Mouse (Mus musculus): ENCODE data around the gene Plb1. TPM values are rescaled to one million over a fixed set of nuclear protein-coding genes. Genes with fewer than 3 reads are reported as not detected.
A peak's percentile ranks its signal among the peaks of the same experiment; 100 is the strongest.

Plb1 gene
- polyA plus RNA-seq, 1 experiment from 2014 or later: 10.7 TPM

DNA sequence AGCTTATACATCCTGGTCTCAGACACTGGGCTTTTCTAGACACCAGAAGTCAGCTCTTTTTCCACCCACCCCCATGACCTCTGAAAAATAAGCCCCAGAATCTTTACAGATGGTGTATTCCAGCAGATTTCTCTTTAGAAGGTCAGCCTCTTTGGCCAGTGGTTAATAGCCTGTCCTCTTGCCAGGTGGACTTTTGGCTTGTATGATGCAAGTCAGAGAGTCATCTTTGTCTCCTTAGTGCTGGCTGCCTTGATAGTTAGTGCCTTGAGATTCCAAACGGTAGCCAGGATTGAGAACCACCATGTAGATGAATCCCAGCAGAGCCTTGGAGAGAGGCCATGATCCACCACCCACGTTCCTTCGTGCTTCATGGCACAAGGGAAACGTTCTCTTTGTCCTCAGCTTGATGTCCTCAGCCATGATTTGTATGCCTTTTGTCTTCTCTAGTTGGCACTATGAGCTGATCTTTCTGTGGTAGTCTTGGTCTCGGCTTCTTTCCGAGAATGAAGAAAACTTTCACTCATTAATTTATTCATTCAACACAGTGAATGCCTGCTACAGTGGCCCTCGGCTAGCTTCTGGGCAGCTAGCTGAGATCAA is 10.9 kb downstream of the Plb1 start:
- DNase-seq (ENCODE audit: low spot score): no peak

GRCm38 (mm10) chr5:32245385-32245784 is 12.9 kb downstream of the Plb1 start:
- no peak for DNase-seq (ENCODE audit: low spot score)

- DNase-seq (ENCODE audit: low spot score): no peak
Observed at GRCm38 (mm10) chr5:32260751-32261150, 28.2 kb downstream of the Plb1 start.

- DNase-seq (ENCODE audit: low spot score): no peak
Observed at GRCm38 (mm10) chr5:32261251-32261650, 28.7 kb downstream of the Plb1 start.

DNA sequence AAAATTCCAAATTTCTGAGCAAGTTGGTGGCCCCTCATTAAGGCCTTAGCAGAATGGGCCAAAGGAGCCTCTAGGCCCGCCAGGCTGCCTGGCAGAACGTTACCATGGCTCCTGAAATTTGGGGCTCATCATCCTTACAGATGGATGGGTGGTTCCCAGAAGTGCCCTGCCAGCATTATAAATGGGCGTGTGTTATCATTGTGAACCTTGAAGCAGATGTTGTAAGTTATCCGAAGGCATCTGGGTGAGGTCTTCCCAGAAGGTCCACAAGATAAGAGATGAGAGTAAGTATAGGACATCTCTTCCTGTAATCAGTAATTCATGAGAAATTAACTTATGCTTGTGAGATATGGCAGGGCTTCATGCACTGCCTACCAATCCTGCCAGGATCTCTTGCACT is 30.0 kb downstream of the Plb1 start:
- DNase-seq (ENCODE audit: low spot score): no peak

DNA sequence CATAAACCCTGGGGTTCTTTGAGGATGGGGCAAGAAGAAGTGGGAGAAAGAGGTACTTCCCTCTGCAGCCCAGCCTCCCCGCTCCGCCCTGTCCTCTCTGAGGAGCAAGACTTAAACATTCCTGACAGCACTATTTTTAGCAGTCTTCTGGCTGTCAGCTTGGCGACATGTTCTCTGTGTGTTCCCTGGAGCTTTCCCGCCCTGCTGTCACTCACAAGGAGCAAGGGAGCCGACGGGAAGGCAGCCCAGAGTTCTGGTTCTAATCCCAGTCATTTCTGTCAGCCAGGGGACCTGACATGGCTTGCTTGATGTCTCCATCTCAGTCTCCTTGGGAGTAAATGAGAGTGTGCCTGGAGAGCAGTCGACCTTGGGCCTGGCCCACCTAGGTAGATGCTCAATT is 40.0 kb downstream of the Plb1 start:
- DNase-seq (ENCODE audit: low spot score): no peak

DNA sequence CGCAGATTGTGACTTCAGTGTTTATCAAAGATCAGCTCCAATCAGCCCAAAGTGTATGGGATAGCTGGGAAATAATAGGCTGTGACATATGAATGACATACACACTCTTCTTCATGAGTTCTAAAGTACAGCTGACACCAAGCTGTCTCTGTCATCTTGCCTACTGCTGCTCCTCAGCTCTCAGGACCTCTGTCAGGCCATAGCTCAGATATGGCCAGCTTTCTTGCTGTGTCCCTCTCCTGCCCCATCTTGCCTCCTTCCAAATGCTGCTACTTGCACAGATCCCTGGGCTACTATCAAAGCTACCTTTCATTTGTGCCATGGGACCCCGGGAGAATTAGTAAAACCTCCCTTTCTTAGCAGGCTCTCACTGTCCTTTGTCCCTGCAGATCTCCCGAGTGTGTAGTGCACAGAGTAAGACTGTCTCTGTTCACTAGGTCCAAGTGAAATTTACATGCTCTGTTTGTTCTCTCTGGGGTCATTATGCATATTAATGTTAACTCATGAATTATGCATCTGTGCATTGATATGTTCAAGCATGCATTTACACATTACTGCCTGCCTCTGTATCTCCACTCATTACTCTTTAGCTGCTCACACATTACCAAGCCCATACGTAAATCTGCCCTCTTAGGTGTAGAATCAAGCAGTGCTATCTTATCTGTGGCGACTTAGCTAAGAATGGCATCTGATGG is 45.6 kb downstream of the Plb1 start:
- DNase-seq (ENCODE audit: low spot score): no peak

DNA sequence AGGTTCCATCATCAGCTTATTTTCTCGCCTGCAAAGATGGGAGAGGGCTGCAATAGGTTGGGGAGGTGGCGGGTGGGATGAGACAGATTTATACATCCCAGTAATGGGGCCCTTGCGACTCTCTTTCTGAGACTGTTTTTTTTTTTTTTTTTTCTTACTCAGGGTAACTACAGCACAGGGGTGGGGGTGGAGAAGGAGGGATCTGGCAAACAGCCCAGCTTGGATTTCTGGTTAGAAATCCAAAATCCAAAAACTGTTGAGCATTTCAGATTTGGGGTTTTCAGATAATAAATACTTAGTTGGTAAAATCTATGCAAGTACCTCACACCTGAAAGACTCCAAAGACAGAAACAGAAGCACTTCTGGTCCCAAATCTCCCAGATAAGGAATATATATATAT is 47.6 kb downstream of the Plb1 start:
- DNase-seq (ENCODE audit: low spot score): no peak

- no peak for DNase-seq (ENCODE audit: low spot score)
Observed at GRCm38 (mm10) chr5:32282345-32282744, 49.8 kb downstream of the Plb1 start.

DNA sequence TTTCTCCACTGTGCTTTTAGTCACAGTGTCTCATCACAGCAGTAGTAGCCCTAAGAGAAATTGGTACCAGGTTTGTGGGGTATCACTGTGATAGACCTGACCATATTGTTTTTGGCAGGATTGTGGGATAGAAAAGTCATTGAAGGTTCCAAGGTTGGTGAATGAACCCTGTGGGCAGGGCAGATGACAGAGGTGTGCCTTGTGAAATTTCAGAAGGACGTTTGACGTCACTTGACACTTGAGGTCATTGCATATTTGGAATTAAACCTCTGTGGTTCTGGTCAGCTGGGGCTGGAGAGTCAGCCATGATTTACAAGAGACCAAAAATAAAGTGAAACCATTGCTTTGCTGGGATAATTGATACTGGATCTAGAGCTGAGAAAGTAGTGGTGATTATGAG is 50.9 kb downstream of the Plb1 start:
- DNase-seq (ENCODE audit: low spot score): no peak

- no peak for DNase-seq (ENCODE audit: low spot score)
Observed at GRCm38 (mm10) chr5:32286315-32286714, 53.8 kb downstream of the Plb1 start.

DNA sequence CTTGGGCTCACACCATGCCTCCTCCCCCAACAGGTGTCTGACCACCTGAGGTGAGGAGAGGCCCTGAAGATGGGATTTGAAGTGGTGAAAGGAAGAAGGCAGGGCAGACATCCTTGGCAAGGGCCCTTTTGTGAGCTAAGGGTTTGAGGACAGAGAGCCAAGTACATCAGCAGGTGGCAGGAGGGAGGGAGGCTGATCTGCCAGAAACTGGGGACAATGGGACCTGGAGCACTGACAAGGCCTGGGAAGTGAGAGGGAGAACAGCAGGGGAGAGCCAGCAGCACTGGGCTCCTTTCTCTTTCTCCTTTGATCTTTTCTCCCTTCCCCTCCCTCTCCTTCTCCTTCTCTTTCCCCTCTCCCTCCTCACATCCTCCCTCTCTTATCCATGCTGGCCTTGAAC is 55.5 kb downstream of the Plb1 start:
- DNase-seq (ENCODE audit: low spot score): no peak

- no peak for DNase-seq (ENCODE audit: low spot score)
Observed at GRCm38 (mm10) chr5:32291316-32291715, 58.8 kb downstream of the Plb1 start.

DNA sequence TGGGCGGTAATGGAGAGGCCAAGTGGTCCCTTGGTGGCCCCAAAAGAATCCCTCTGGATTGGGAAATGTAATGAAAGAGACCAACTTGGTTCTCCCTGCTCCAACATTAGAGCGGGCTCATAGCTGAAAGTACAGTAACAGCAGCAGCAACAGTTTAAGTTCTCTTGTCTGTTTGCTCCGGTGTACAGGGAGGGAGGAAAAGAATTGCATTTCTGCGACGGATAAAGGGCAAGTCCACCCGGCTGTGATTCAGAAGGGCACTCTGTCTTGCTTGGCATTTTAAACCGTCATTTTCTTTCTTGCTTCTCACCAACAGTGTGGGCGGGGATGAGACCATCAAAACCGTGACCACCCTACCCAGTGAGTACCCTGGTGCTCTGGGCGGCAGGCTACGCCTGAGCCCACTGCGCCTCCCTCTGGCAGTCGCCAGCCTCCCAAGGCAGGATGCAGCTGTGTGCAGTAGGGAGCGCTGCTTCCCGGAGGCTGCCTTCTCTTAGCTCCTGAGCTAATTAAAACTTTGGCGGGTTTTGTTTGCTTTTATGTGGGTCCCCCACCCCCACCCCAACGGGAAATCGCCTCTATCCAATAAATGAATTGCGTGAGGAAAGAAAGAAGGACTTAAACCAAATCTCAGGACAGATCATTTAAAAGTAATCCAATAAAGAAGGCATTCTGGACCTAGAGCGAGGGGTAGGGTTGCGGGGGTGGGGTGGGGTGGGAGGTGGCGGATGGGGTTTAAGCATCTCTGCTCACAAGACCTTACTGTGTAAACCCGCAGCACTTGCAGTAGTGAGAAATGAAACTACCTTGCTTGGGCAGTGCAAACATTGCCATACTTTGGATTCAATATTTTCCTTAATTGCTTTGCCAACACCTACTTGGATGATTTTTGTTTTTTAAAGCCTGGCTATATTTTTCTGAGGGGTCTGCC is 70.7 kb downstream of the Plb1 start:
- DNase-seq (ENCODE audit: low spot score): peak; percentile 59

GRCm38 (mm10) chr5:32307106-32307505 is 74.6 kb downstream of the Plb1 start:
- DNase-seq (ENCODE audit: low spot score): no peak

- DNase-seq (ENCODE audit: low spot score): no peak
Observed at GRCm38 (mm10) chr5:32308647-32309046, 76.1 kb downstream of the Plb1 start.

- no peak for DNase-seq (ENCODE audit: low spot score)
Observed at GRCm38 (mm10) chr5:32309714-32310113, 77.2 kb downstream of the Plb1 start.

DNA sequence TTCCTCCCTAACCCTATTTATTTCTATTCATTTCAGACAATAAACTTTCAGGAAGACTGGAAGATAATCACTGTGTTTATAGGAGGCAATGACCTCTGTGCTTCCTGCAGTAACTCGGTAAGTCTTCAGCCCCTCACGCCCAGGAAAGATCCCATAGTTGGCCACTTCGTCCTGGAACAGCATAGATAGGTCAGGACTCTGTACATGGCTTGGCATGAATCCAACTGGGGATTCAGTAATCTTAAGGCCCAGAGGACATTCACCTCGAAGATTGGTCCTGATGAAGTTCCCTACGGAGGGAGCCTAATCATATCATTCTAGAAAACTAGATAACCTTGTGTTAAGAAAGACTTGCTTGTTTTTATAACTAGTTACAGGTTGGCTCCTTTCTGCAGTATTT is 78.3 kb downstream of the Plb1 start:
- no peak for DNase-seq (ENCODE audit: low spot score)

DNA sequence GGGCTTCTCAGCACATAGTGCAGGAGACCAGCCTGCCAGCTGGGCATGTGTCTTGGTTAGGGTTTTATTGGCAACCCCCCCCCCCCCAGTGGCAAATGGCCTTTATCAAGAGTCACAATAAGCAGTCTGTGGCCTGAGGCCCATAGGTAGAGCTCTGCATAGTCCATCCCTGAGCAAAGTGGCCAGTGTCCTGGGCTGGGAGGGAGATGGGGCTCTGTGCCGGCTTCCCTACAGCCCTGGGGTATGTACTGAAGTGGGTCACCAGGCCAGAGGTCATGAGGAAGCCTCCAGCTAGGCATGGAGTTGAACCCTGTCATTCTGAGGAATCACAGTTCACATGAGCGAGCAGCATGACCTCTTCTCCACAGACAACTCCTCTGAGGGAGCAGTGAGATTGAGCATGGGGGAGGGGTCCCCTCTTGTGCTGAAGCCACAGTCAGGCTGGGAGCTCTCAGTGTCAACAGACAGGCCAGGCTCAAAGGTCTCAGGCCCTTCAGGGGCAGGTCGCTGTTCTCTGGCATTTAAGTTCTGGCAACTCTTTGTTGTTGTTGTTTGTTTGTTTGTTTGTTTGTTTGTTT is 79.2 kb downstream of the Plb1 start:
- DNase-seq (ENCODE audit: low spot score): no peak

GRCm38 (mm10) chr5:32313671-32314070 is 81.2 kb downstream of the Plb1 start:
- peak; percentile 77 for DNase-seq (ENCODE audit: low spot score)

DNA sequence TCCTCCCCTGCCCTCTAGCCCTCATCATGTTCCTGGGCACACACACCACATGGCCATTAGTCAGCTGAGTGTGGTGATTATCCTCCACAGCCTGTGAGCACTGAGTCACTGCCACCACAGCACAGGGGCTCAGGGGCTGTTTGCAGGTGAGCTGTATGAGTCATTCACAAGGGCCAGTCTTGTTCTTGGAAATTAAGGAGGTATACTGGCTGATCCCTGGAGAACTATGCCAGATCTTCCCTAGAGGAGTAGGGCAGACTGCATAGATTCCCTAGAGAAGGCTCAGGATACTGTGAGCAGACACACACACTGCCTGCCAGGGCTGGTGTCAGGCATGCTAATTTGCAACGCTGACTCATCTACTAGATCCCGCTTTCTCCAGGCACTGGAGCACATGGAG is 82.2 kb downstream of the Plb1 start:
- DNase-seq (ENCODE audit: low spot score): no peak

Data from thymus, postnatal 0 days (tissue).